Mouse (Mus musculus): ENCODE measurements around the gene Bag5. TPM values are rescaled to one million over a fixed set of nuclear protein-coding genes. Genes with fewer than 3 reads are reported as not detected.
"Not testable (repeated sequence)": the region's sequence is repeated elsewhere in the genome, so short reads cannot be mapped to it uniquely, and the experiment has no call there.

Bag5 gene
- total RNA-seq, 2 experiments from 2014 or later = 38.4 to 38.9 TPM

DNA sequence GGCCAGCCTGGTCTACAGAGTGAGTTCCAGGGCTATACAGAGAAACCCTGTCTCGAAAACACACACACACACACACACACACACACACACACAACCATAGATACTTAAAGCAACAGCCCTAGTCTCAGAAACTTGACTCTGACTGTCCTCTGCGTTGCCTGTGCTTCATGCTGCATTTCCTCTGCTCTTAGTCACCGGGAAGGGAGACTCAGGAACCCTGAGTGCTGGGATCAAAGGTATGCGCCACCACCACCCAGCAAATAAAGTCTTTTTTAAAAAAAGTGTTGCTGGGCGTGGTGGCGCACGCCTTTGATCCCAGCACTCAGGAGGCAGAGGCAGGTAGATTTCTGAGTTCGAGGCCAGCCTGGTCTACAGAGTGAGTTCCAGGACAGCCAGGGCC, 23.6 kb upstream of the Bag5 start:
- DNase-seq (ENCODE audit: low spot score in 2 of 2) = not testable (repeated sequence)

- no peak for DNase-seq (ENCODE audit: low spot score in 2 of 2)
Measured at GRCm38 (mm10) chr12:111734912-111735311, 21.9 kb upstream of the Bag5 start.

GRCm38 (mm10) chr12:111732921-111733320, 19.9 kb upstream of the Bag5 start:
- no peak for DNase-seq (ENCODE audit: low spot score in 2 of 2)

DNA sequence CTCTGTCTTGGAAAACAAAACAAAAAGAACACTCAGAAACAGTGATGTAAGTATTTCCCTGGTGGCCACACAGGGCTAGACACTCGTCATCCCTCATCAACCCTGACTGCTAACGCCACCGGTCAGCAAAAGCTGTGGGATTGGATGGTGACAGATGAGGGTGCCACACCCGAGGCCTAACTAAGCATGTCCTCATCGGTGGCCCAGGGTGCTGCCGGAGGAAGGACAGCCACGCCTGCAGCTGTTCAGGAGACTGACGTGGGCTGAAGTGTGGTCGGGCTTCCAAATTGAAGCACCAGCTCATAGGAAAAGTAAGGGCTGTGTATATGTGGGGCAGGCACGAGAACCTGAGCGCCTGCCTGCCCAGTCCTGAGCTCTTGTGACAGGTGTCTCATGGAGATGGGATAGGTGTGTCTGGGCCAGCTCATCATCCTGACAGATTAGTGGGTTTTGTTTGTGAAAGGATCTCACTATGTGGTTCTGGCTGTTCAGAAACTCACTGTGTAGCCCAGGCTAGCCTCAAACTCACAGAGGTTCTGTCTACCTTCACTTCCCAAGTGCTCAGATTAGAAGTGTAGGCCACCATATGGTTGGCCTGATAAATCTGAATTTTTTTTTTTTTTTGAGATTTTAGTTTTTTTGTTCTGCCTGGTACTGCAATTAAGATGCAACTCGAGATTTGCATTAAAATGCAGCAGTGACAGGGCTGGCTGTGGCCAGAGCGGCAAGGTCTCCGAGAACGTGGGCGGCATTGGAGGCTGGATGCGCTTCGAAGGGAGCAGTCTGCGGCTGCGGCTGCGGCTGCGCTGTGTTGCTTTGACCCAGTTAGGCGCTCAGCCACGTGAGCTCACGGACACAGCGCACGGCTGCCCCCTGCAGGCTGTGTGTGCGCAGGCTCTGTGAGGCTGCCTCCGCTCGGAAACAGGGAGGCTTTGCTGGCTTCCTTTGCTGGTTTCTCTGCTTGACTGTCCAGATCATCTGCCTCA, 19.1 kb upstream of the Bag5 start:
- peak; percentile 88 to 91 for DNase-seq (ENCODE audit: low spot score in 2 of 2)

DNA sequence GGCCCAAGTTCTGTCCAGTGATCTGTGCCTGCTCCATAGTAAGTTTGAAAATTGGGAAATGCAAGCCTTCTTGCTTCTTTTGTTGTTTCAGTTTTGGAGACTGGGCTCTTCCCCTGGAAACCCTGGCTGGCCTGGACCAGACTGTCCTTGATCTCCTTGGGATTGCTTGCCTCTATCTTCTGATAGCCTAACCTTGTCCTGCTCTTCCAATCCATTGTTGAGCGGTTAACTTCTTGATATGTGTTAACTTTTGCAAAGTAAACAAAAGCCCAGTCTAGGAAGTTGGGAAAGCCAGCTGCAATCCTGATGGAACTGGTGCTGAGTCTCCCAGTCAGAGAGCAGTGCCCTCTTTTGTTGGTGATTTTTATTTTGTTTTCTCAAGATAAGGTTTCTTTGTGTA, 14.9 kb upstream of the Bag5 start:
- no peak for DNase-seq (ENCODE audit: low spot score in 2 of 2)

GRCm38 (mm10) chr12:111726122-111726463, 13.0 kb upstream of the Bag5 start:
- peak in 1 of 2 experiments; percentile 52 for DNase-seq (ENCODE audit: low spot score in 2 of 2)

DNA sequence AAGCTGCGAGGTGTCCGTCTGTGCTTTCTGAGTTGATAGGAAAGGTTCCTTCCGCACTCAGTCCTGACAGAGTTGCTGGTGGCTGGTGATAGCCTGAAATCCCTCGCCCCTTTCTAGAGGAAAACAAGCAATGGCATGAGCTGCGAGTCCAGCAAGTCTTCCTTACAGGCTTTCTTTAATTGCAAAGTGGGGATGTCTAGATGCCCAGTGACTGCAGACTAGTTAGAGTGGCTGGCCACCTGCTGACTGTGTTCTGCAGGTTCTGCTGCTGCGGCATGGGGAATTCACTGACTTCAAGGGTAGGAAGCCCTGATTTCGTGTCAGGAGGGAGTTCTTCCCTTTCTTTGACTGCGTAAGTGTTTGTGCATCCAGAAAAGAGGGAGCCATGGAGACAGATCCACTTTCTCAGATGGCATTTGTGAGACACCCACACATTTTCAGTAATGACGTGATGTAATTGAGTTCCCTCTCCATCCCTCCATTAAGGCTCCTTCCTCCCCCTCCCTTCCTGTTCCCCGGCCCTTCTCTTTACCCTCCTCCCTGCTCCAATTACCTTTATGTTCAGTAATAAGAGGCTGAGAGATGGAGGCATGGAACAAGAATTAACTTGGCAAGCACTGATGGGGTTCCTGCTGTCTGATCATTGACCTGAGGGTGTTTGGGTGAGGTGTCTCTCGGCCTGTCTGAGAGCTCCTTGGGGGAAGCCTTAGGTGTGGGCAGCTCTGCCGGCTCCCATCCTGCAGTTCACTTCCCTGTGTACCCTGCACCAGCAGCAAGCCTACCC, 12.5 kb upstream of the Bag5 start:
- DNase-seq (ENCODE audit: low spot score in 2 of 2) = peak in 1 of 2 experiments; percentile 47

GRCm38 (mm10) chr12:111724638-111725337, 11.7 kb upstream of the Bag5 start:
- peak in 1 of 2 experiments; percentile 48 for DNase-seq (ENCODE audit: low spot score in 2 of 2)

- peak; percentile 65 to 68 for DNase-seq (ENCODE audit: low spot score in 2 of 2)
Measured at GRCm38 (mm10) chr12:111722654-111723053, 9.6 kb upstream of the Bag5 start.

- no peak for DNase-seq (ENCODE audit: low spot score in 2 of 2)
Measured at GRCm38 (mm10) chr12:111720222-111720621, 7.2 kb upstream of the Bag5 start.

DNA sequence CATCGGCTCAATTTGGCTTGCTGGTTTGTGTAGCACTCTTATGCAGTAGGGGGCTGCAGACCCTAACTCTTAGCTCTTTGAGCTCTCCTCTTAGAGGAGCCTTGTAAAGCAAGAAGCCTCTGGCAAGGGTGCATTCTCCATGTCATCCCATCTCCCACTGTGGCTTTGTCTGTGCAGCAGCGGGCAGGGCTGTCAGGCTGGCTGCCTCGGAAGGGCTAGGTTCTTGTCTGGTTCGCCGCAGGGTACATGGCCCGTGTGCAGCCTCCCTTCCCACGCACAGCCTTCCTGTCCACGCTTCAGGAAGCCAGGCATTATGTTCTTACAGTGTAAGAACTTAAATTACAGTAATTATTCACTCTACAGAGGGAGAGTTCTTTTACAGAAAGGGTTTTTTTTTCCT, 5.6 kb upstream of the Bag5 start:
- no peak for DNase-seq (ENCODE audit: low spot score in 2 of 2)

DNA sequence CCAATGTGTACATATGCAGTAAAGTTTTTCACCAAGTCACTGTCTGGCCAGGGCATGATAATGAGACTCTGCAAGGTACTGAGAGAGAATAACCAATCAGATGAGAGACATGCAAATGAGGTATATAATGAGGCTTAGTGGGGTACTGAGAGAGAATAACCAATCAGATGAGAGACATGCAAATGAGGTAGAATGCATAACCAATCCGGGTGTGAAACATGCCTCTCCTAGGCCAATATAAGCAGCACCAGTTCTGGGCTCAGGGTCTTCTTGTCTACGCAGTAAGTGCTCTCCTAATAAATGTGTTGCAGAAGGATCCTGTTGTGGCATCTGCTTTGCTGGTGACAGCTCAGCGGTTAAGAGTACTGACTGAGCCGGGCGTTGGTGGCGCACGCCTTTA, 3.4 kb upstream of the Bag5 start:
- DNase-seq (ENCODE audit: low spot score in 2 of 2) = no peak

DNA sequence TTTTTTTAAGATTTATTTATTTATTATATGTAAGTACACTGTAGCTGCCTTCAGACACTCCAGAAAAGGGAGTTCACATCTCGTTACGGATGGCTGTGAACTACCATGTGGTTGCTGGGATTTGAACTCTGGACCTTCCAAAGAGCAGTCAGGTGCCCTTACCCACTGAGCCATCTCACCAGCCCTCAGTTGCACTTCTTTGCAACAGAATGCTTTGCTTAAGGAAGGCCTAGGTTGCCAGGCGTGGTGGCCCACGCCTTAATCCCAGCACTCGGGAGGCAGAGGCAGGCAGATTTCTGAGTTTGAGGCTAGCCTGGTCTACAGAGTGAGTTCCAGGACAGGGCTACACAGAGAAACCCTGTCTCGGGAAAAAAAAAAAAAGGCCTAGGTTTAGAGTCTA, 823 bp upstream of the Bag5 start:
- not testable (repeated sequence) for DNase-seq (ENCODE audit: low spot score in 2 of 2)

DNA sequence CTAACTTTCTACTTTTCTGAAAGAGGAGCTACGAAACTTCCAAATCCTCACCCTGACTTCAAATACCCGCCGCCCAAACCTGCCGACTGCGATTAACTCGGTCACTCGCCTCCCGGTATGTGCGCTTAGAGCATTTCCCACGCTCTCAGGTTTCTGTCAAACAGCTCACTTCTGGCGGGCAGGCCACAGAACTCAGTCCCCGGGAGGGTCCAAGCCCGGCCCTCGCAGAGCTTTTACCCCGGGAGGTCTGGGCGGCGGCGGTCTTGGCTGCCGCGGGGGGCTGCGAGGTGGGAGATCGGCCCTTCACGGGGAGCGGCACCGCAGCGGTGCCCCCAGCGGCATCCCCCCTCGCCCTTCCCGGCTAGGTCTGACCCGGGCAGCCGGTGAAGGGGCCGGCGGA, 581 bp downstream of the Bag5 start:
- peak in 1 of 2 experiments; percentile 36 for DNase-seq (ENCODE audit: low spot score in 2 of 2)

GRCm38 (mm10) chr12:111710091-111710490, 3.0 kb downstream of the Bag5 start:
- DNase-seq (ENCODE audit: low spot score in 2 of 2) = no peak

DNA sequence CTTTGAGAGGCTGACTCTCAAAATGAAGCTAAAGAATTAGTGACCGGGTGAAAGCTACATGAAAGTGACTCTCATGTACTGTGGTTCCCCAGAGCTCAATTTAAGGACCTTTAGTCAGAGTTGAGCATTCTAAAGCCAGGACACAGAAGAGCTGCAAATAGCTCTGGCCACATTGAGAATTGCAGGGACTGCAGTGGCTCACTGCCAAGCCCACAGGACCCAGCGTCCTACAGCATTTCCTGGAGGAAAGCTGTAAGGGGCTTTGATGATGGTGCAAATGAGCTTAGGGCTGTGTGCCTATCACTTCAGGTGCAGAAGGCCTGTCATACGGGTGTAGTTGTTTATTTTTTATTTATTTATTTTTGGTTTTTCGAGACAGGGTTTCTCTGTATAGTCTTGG, 4.9 kb downstream of the Bag5 start:
- DNase-seq (ENCODE audit: low spot score in 2 of 2) = peak in 1 of 2 experiments; percentile 43

- DNase-seq (ENCODE audit: low spot score in 2 of 2) = no peak
Measured at GRCm38 (mm10) chr12:111705186-111705973, 7.7 kb downstream of the Bag5 start.

- peak in 1 of 2 experiments; percentile 26 for DNase-seq (ENCODE audit: low spot score in 2 of 2)
Measured at GRCm38 (mm10) chr12:111704609-111705008, 8.4 kb downstream of the Bag5 start.

DNA sequence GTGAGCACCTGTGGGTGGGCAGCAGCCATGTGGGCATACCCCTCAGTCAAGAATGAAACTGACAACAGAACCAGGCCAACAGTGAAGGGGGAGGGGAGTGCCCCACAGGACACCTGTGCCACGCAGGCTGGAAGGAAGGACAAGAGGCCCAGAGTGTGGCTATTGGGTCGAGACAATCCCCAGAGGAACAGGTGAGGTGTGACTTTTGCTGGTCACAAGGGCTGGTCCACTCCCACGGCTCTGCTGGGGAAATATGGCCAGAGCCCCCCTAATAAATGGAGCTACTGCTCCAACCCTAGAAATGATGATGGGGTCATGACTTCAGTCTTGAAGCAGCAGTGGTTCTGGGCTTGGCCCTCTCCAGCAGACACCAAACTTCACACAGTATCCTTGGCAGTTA, 9.8 kb downstream of the Bag5 start:
- DNase-seq (ENCODE audit: low spot score in 2 of 2) = no peak

DNA sequence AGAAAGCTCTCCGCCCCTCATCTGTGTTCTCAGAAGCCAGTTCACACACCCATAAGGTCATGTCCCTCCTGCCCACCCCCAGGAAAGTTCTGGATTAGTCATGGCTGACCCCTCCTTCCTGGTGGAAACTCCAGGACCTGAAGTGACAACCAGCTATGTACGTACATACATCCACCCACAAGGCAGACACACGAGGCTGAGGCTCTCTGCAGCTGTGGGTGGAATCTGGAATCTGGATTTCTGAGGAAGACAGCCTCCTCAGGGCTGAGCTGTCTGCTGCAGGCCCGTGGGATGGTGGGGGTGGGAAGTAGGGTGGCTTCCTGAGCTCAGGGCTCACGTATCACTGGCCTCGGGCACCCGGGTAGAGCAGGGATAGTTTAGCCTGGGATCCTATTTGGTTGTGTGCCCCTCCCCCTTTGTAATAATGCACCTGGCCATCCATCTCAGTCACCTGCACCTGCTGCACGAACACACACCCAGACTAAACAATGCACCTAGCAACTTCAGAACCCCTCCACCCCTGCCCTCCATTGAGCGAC, 12.1 kb downstream of the Bag5 start:
- DNase-seq (ENCODE audit: low spot score in 2 of 2) = no peak
